Mouse (Mus musculus): ENCODE results near the gene Tmem273.

DNA sequence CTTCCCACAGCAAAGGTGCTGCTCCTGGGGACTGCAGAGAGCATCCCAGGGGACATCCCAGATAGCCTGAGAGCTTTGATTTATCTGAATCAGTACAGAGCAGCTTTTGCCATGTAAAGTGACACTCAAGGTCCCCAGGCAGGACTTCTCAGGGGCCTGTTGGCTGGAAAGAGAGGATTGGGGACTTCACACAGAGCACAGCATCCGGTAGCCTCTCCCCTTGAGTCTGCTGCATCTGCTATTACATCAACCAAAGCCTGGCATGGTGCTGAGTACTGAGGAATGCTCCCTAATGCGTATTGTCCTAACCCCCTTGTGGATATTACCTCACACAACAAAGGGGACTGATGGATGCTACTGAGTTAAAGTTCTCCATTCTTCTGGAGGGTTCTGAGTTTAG is 75.9 kb downstream of the Tmem273 start:
- no peak for TF ChIP-seq CTCF (IDR thresholded peaks at IDR 0.05; ENCODE audit: low read depth, low read length)
- no peak for TF ChIP-seq POLR2A (IDR thresholded peaks at IDR 0.05; ENCODE audit: extremely low read depth, insufficient read depth, low read length)
